34 mouse cellular contexts compared by ENCODE assay signal in the genomic region with DNA sequence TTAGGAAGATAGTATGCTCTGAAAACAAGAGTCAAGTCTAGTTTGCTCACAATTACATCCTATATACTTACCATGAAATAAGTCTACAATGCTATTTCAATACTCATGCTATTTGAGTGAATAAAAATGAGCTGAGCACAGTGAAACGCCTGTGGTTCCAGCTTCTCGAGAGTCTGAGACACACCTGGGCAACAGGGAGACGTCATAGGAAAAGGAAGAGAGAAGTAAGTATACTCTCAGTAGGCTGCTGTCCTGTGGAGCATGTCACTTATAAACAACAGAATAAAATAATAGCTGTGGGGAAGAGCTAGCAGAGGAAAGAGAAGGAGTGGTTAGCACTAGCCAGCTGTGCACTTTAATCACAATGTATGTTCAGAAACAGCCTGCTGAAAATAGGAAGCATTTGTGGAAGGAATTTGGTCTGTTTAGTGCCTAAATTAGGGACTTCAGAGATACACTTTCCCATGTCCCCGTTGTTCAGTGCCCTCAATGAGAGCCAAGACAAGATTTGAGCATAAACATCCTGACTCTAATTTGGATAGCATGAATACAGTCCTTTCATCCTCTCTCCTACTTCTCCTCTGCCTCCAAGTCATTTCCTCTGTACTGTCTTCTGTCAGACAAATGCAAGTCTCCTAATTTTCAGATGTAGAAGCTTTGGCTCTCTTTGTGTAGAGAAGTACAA. TPM values are rescaled to one million over a fixed set of nuclear protein-coding genes. Genes with fewer than 3 reads are reported as not detected.
DNase-seq lines count a peak whose midpoint lies in the region; ATAC-seq and TF ChIP-seq lines count a peak whose summit lies in the region.
"Had no signal": no experiment of that assay in that cellular context is flagged by ENCODE, and none has a peak within 500 bp of the region (broad histone marks: within the 10 kb centered on the region; RNA-seq: fewer than 3 reads in every experiment).

No protein-coding gene starts in this region.

- H3K4me1 ChIP-seq in liver, adult 2 months (ENCODE audit: control insufficient read depth, insufficient read depth, low read length) = no peaks in the 10 kb centered on the region
- peaks cover 5% of the 10 kb centered on the region for H3K4me1 ChIP-seq in liver, postnatal 0 days (ENCODE audit: insufficient read depth)
- H3K4me1 ChIP-seq in midbrain, embryonic 11.5 days (ENCODE audit: control insufficient read depth, insufficient read depth, low read length) = peaks cover 2% of the 10 kb centered on the region; the same call in 1 of the 2 replicates
- H3K4me1 ChIP-seq in midbrain, embryonic 14.5 days (ENCODE audit: control insufficient read depth, insufficient read depth, low read length) = 0 out of 2 replicates have a peak, but pooled peaks cover 2% of the 10 kb centered on the region
- peaks cover 3% of the 10 kb centered on the region for H3K4me1 ChIP-seq in intestine, embryonic 16.5 days (ENCODE audit: control insufficient read depth, insufficient read depth, low read length)
- H3K4me1 ChIP-seq in stomach, postnatal 0 days (replicated peaks; ENCODE audit: control insufficient read depth, insufficient read depth) = 0 out of 2 replicates have a peak, but pooled peaks cover 2% of the 10 kb centered on the region
- no peaks in the 10 kb centered on the region; the same call in 1 of the 2 replicates for H3K4me1 ChIP-seq in hindbrain, embryonic 14.5 days (replicated peaks; ENCODE audit: control insufficient read depth, insufficient read depth, low read length)

- no peak for ATAC-seq in liver, postnatal 0 days
- no peak for ATAC-seq in midbrain, embryonic 11.5 days (ENCODE audit: low FRiP score)
- no peak for ATAC-seq in midbrain, embryonic 14.5 days (ENCODE audit: low FRiP score, low TSS enrichment)
- no peak for ATAC-seq in intestine, embryonic 16.5 days
- ATAC-seq in stomach, postnatal 0 days (ENCODE audit: low FRiP score, low TSS enrichment) = no peak
- ATAC-seq in hindbrain, embryonic 14.5 days (ENCODE audit: low FRiP score) = no peak
- ATAC-seq: activated CD4-positive, CD25-positive, alpha-beta regulatory T cell, adult 4 months; hindbrain, postnatal 0 days; midbrain, embryonic 16.5 days had no signal

- TF ChIP-seq POLR2A in liver, adult 2 months (IDR thresholded peaks at IDR 0.05; ENCODE audit: extremely low read depth, insufficient read depth, low read length) = no peak

- WGBS in liver, adult 2 months = 75% methylated on average over 4 of the region's 4 CpGs
- 52% methylated on average over 4 of the region's 4 CpGs for WGBS in liver, postnatal 0 days (ENCODE audit: insufficient replicate concordance)
- WGBS in midbrain, embryonic 11.5 days = 80% methylated on average over 4 of the region's 4 CpGs
- WGBS in midbrain, embryonic 14.5 days = 76% methylated on average over 4 of the region's 4 CpGs
- WGBS in intestine, embryonic 16.5 days = 44% methylated on average over 4 of the region's 4 CpGs
- 29% methylated on average over 4 of the region's 4 CpGs for WGBS in stomach, postnatal 0 days
- 77% methylated on average over 4 of the region's 4 CpGs for WGBS in hindbrain, embryonic 14.5 days

- no peak overlapping the region for H3K4me2 ChIP-seq in liver, postnatal 0 days (ENCODE audit: low read depth, low read length)
- H3K4me2 ChIP-seq in midbrain, embryonic 11.5 days = no peak overlapping the region
- H3K4me2 ChIP-seq in midbrain, embryonic 14.5 days (ENCODE audit: low read length) = no peak overlapping the region
- H3K4me2 ChIP-seq in intestine, embryonic 16.5 days (ENCODE audit: low read depth, low read length) = no peak overlapping the region
- no peak overlapping the region for H3K4me2 ChIP-seq in stomach, postnatal 0 days (replicated peaks; ENCODE audit: low read depth)
- no peak overlapping the region for H3K4me2 ChIP-seq in hindbrain, embryonic 14.5 days (replicated peaks)
- H3K4me2 ChIP-seq: forebrain, embryonic 12.5 days; heart, embryonic 15.5 days; liver, embryonic 11.5 days; neural tube, embryonic 13.5 days had no signal

- no peak for TF ChIP-seq EP300 in liver, postnatal 0 days (IDR thresholded peaks at IDR 0.05; ENCODE audit: low read depth)
- TF ChIP-seq EP300 in stomach, postnatal 0 days (optimal IDR thresholded peaks at IDR 0.05) = no peak

- no peaks in the 10 kb centered on the region for H3K79me2 ChIP-seq in liver, adult 2 months (ENCODE audit: control insufficient read depth, insufficient read depth, low read length)

- H3K27ac ChIP-seq in liver, adult 2 months (replicated peaks; ENCODE audit: insufficient read depth, low read depth, low read length) = peak overlapping the region; percentile 38; the same call in 1 of the 2 replicates
- no peak overlapping the region for H3K27ac ChIP-seq in liver, postnatal 0 days (ENCODE audit: low read depth)
- H3K27ac ChIP-seq in midbrain, embryonic 11.5 days (ENCODE audit: low read depth, low read length) = no peak overlapping the region
- no peak overlapping the region for H3K27ac ChIP-seq in midbrain, embryonic 14.5 days (replicated peaks; ENCODE audit: low read depth, low read length)
- H3K27ac ChIP-seq in intestine, embryonic 16.5 days (ENCODE audit: low read length) = peak overlapping the region; percentile 49
- H3K27ac ChIP-seq in stomach, postnatal 0 days (replicated peaks) = 0 out of 2 replicates have a peak overlapping the region, but pooled peaks have one; percentile 20
- no peak overlapping the region for H3K27ac ChIP-seq in hindbrain, embryonic 14.5 days
- H3K27ac ChIP-seq: forebrain, embryonic 12.5 days; heart, adult 2 months; heart, embryonic 15.5 days; hindbrain, postnatal 0 days; layer of hippocampus, adult 2 months; neural tube, embryonic 13.5 days had no signal

- DNase-seq in liver, adult 2 months (ENCODE audit: extremely low read depth, low read depth, low spot score) = peak; percentile 52
- DNase-seq in liver, postnatal 0 days = no peak
- DNase-seq in midbrain, embryonic 11.5 days (ENCODE audit: low spot score, missing footprints) = peak; percentile 61
- DNase-seq in midbrain, embryonic 14.5 days = no peak
- DNase-seq in stomach, postnatal 0 days (ENCODE audit: low spot score) = no peak
- no peak for DNase-seq in cerebellum, adult 18-20 months
- no peak for DNase-seq in hindbrain, embryonic 14.5 days (ENCODE audit: low spot score)
- DNase-seq: adrenal gland, postnatal 10 days; B cell, adult 2 months; cerebellum, adult 8-10 months; gastrocnemius, postnatal 25 days; heart, adult 2 months; kidney, adult 8-10 months; kidney, postnatal 10 days; lung, adult 18-20 months; thymus, adult 2 months had no signal

- no peak overlapping the region for H3K9ac ChIP-seq in liver, adult 2 months (ENCODE audit: low read depth, low read length)
- no peak overlapping the region for H3K9ac ChIP-seq in liver, postnatal 0 days (replicated peaks)
- H3K9ac ChIP-seq in midbrain, embryonic 11.5 days (ENCODE audit: low read length) = no peak overlapping the region
- H3K9ac ChIP-seq in midbrain, embryonic 14.5 days (replicated peaks; ENCODE audit: low read length) = no peak overlapping the region
- H3K9ac ChIP-seq in intestine, embryonic 16.5 days (ENCODE audit: low read depth, low read length) = no peak overlapping the region
- H3K9ac ChIP-seq in stomach, postnatal 0 days (ENCODE audit: low read length) = no peak overlapping the region
- H3K9ac ChIP-seq in hindbrain, embryonic 14.5 days = no peak overlapping the region
- H3K9ac ChIP-seq: forebrain, embryonic 12.5 days; heart, embryonic 15.5 days; neural tube, embryonic 13.5 days had no signal

- H3K27me3 ChIP-seq in liver, adult 2 months (ENCODE audit: control insufficient read depth, insufficient read depth, low read length) = no peaks in the 10 kb centered on the region
- H3K27me3 ChIP-seq in liver, postnatal 0 days (ENCODE audit: insufficient read depth, low read length) = no peaks in the 10 kb centered on the region
- H3K27me3 ChIP-seq in midbrain, embryonic 11.5 days (ENCODE audit: control insufficient read depth, insufficient read depth, low read length) = no peaks in the 10 kb centered on the region
- H3K27me3 ChIP-seq in midbrain, embryonic 14.5 days (ENCODE audit: control insufficient read depth, insufficient read depth, low read length) = no peaks in the 10 kb centered on the region
- no peaks in the 10 kb centered on the region for H3K27me3 ChIP-seq in intestine, embryonic 16.5 days (replicated peaks; ENCODE audit: control insufficient read depth, insufficient read depth, low read length)
- H3K27me3 ChIP-seq in stomach, postnatal 0 days (ENCODE audit: control insufficient read depth, insufficient read depth, low read length) = no peaks in the 10 kb centered on the region
- H3K27me3 ChIP-seq in hindbrain, embryonic 14.5 days (ENCODE audit: control insufficient read depth, insufficient read depth, low read length) = no peaks in the 10 kb centered on the region
- H3K27me3 ChIP-seq: forebrain, embryonic 12.5 days; heart, embryonic 15.5 days; neural tube, embryonic 13.5 days had no signal

- H3K4me3 ChIP-seq in liver, adult 2 months (ENCODE audit: insufficient read depth, low read depth, low read length) = no peak overlapping the region
- H3K4me3 ChIP-seq in liver, postnatal 0 days (ENCODE audit: low read depth, low read length) = no peak overlapping the region
- no peak overlapping the region for H3K4me3 ChIP-seq in midbrain, embryonic 11.5 days (ENCODE audit: low read depth, low read length)
- H3K4me3 ChIP-seq in midbrain, embryonic 14.5 days (replicated peaks; ENCODE audit: low read depth, low read length) = no peak overlapping the region
- no peak overlapping the region for H3K4me3 ChIP-seq in intestine, embryonic 16.5 days (ENCODE audit: low read length)
- no peak overlapping the region for H3K4me3 ChIP-seq in stomach, postnatal 0 days (ENCODE audit: low read depth, low read length)
- H3K4me3 ChIP-seq in hindbrain, embryonic 14.5 days (replicated peaks; ENCODE audit: low read length) = no peak overlapping the region
- H3K4me3 ChIP-seq: erythroblast, embryonic 14.5 days; forebrain, embryonic 12.5 days; heart, adult 2 months; heart, embryonic 15.5 days; layer of hippocampus, adult 2 months; myocyte; neural tube, embryonic 13.5 days had no signal

- no peaks in the 10 kb centered on the region for H3K9me3 ChIP-seq in liver, postnatal 0 days (ENCODE audit: low read length)
- no peaks in the 10 kb centered on the region for H3K9me3 ChIP-seq in midbrain, embryonic 11.5 days (ENCODE audit: control insufficient read depth, low read length)
- H3K9me3 ChIP-seq in midbrain, embryonic 14.5 days (ENCODE audit: control insufficient read depth, low read length) = no peaks in the 10 kb centered on the region
- no peaks in the 10 kb centered on the region for H3K9me3 ChIP-seq in intestine, embryonic 16.5 days (ENCODE audit: control insufficient read depth, low read length)
- no peaks in the 10 kb centered on the region for H3K9me3 ChIP-seq in stomach, postnatal 0 days (ENCODE audit: control insufficient read depth, low read length)
- no peaks in the 10 kb centered on the region for H3K9me3 ChIP-seq in hindbrain, embryonic 14.5 days (ENCODE audit: control insufficient read depth, low read length)
- H3K9me3 ChIP-seq: forebrain, embryonic 12.5 days; heart, embryonic 15.5 days; neural tube, embryonic 13.5 days had no signal

- H3K36me3 ChIP-seq in liver, adult 2 months (ENCODE audit: control insufficient read depth, insufficient read depth, low read length) = no peaks in the 10 kb centered on the region
- no peaks in the 10 kb centered on the region for H3K36me3 ChIP-seq in liver, postnatal 0 days (replicated peaks; ENCODE audit: insufficient read depth, low read length)
- H3K36me3 ChIP-seq in midbrain, embryonic 11.5 days (ENCODE audit: control insufficient read depth, insufficient read depth, low read length) = no peaks in the 10 kb centered on the region
- H3K36me3 ChIP-seq in midbrain, embryonic 14.5 days (ENCODE audit: control insufficient read depth, insufficient read depth, low read length) = no peaks in the 10 kb centered on the region
- H3K36me3 ChIP-seq in intestine, embryonic 16.5 days (ENCODE audit: control insufficient read depth, insufficient read depth, low read length) = no peaks in the 10 kb centered on the region
- H3K36me3 ChIP-seq in stomach, postnatal 0 days (ENCODE audit: control insufficient read depth, insufficient read depth, low read length) = no peaks in the 10 kb centered on the region
- no peaks in the 10 kb centered on the region for H3K36me3 ChIP-seq in hindbrain, embryonic 14.5 days (replicated peaks; ENCODE audit: control insufficient read depth, insufficient read depth)
- H3K36me3 ChIP-seq: forebrain, embryonic 12.5 days; heart, embryonic 15.5 days; neural tube, embryonic 13.5 days had no signal

- TF ChIP-seq CTCF in liver, adult 2 months (IDR thresholded peaks at IDR 0.05; ENCODE audit: low read depth, low read length) = no peak
- TF ChIP-seq CTCF in liver, postnatal 0 days (IDR thresholded peaks at IDR 0.05; ENCODE audit: low read depth) = no peak
- no peak for TF ChIP-seq CTCF in stomach, postnatal 0 days (IDR thresholded peaks at IDR 0.05; ENCODE audit: low read depth)

RNA-seq across cellular contexts. Expression of a gene that starts 28.3 kb away (rescaled TPM):
- total RNA-seq in liver, adult 2 months (2014; rRNA removed) = 8.3 and 22.6 TPM in 2 replicates
- polyA plus RNA-seq in liver, adult 2 months (2012; rRNA removed) = 36.4 and 44.1 TPM in 2 replicates
- polyA plus RNA-seq in liver, postnatal 0 days (2015; fragmentation: Nextera tagmentation; extraction: Ambion mirVana) = 33.4 and 33.9 TPM in 2 replicates
- 37.9 and 41.6 TPM in 2 replicates for polyA plus RNA-seq in midbrain, embryonic 11.5 days (2014; fragmentation: Nextera tagmentation; extraction: Ambion mirVana)
- 15.6 and 16.4 TPM in 2 replicates for polyA plus RNA-seq in midbrain, embryonic 14.5 days (2014; fragmentation: Nextera tagmentation; extraction: Ambion mirVana)
- 66.9 and 71.9 TPM in 2 replicates for polyA plus RNA-seq in intestine, embryonic 16.5 days (2015; fragmentation: Nextera tagmentation; extraction: Ambion mirVana)
- 35.3 and 35.6 TPM in 2 replicates for polyA plus RNA-seq in stomach, postnatal 0 days (2015; fragmentation: Nextera tagmentation; extraction: Ambion mirVana)
- 23.4 and 24.0 TPM in 2 replicates for polyA plus RNA-seq in hindbrain, embryonic 14.5 days (2014; fragmentation: Nextera tagmentation; extraction: Ambion mirVana)

RNA-seq across cellular contexts. Expression of a gene that starts 28.4 kb away (rescaled TPM):
- total RNA-seq in liver, adult 2 months (2014; rRNA removed) = 17.2 and 20.2 TPM in 2 replicates
- 14.0 and 15.9 TPM in 2 replicates for polyA plus RNA-seq in liver, adult 2 months (2012; rRNA removed)
- polyA plus RNA-seq in liver, postnatal 0 days (2015; fragmentation: Nextera tagmentation; extraction: Ambion mirVana) = 23.7 and 24.5 TPM in 2 replicates
- 19.4 and 20.7 TPM in 2 replicates for polyA plus RNA-seq in midbrain, embryonic 11.5 days (2014; fragmentation: Nextera tagmentation; extraction: Ambion mirVana)
- polyA plus RNA-seq in midbrain, embryonic 14.5 days (2014; fragmentation: Nextera tagmentation; extraction: Ambion mirVana) = 10.0 and 10.3 TPM in 2 replicates
- polyA plus RNA-seq in intestine, embryonic 16.5 days (2015; fragmentation: Nextera tagmentation; extraction: Ambion mirVana) = 37.6 and 40.9 TPM in 2 replicates
- polyA plus RNA-seq in stomach, postnatal 0 days (2015; fragmentation: Nextera tagmentation; extraction: Ambion mirVana) = 36.8 and 38.6 TPM in 2 replicates
- 12.7 and 13.0 TPM in 2 replicates for polyA plus RNA-seq in hindbrain, embryonic 14.5 days (2014; fragmentation: Nextera tagmentation; extraction: Ambion mirVana)

RNA-seq across cellular contexts. Expression of a gene that starts 48.6 kb away (rescaled TPM):
- not detected in 2 replicates for total RNA-seq in liver, adult 2 months (2014; rRNA removed)
- polyA plus RNA-seq in liver, adult 2 months (2012; rRNA removed) = not detected in 2 replicates
- polyA plus RNA-seq in liver, postnatal 0 days (2015; fragmentation: Nextera tagmentation; extraction: Ambion mirVana) = 0.08 TPM in 1 of 2 replicates, not detected in the other
- not detected in 2 replicates for polyA plus RNA-seq in midbrain, embryonic 11.5 days (2014; fragmentation: Nextera tagmentation; extraction: Ambion mirVana)
- polyA plus RNA-seq in midbrain, embryonic 14.5 days (2014; fragmentation: Nextera tagmentation; extraction: Ambion mirVana) = not detected in 2 replicates
- polyA plus RNA-seq in intestine, embryonic 16.5 days (2015; fragmentation: Nextera tagmentation; extraction: Ambion mirVana) = 0.13 TPM in 1 of 2 replicates, not detected in the other
- polyA plus RNA-seq in stomach, postnatal 0 days (2015; fragmentation: Nextera tagmentation; extraction: Ambion mirVana) = 0.17 and 0.25 TPM in 2 replicates
- polyA plus RNA-seq in hindbrain, embryonic 14.5 days (2014; fragmentation: Nextera tagmentation; extraction: Ambion mirVana) = 0.70 TPM in 1 of 2 replicates, not detected in the other
- total RNA-seq: adrenal gland, postnatal 10 days; common myeloid progenitor, adult 5-6 weeks; gastrocnemius, postnatal 25 days; heart, adult 2 months; hematopoietic stem cell, adult 5-6 weeks; layer of hippocampus, postnatal 25 days; left cerebral cortex, postnatal 10 days; megakaryocyte-erythroid progenitor cell, adult 5-6 weeks; MEL had no signal
- polyA plus RNA-seq: erythroblast, embryonic 14.5 days; forebrain, embryonic 12.5 days had no signal

RNA-seq across cellular contexts. Expression of a gene that starts 56.4 kb away (rescaled TPM):
- not detected in 2 replicates for total RNA-seq in liver, adult 2 months (2014; rRNA removed)
- polyA plus RNA-seq in liver, adult 2 months (2012; rRNA removed) = 0.18 TPM in 1 of 2 replicates, not detected in the other
- not detected in 2 replicates for polyA plus RNA-seq in liver, postnatal 0 days (2015; fragmentation: Nextera tagmentation; extraction: Ambion mirVana)
- 0.20 TPM in 1 of 2 replicates, not detected in the other for polyA plus RNA-seq in midbrain, embryonic 11.5 days (2014; fragmentation: Nextera tagmentation; extraction: Ambion mirVana)
- not detected in 2 replicates for polyA plus RNA-seq in midbrain, embryonic 14.5 days (2014; fragmentation: Nextera tagmentation; extraction: Ambion mirVana)
- 0.33 and 0.61 TPM in 2 replicates for polyA plus RNA-seq in intestine, embryonic 16.5 days (2015; fragmentation: Nextera tagmentation; extraction: Ambion mirVana)
- polyA plus RNA-seq in stomach, postnatal 0 days (2015; fragmentation: Nextera tagmentation; extraction: Ambion mirVana) = 0.39 and 0.56 TPM in 2 replicates
- not detected in 2 replicates for polyA plus RNA-seq in hindbrain, embryonic 14.5 days (2014; fragmentation: Nextera tagmentation; extraction: Ambion mirVana)
- total RNA-seq: adrenal gland, postnatal 10 days; common myeloid progenitor, adult 5-6 weeks; gastrocnemius, postnatal 25 days; heart, adult 2 months; hematopoietic stem cell, adult 5-6 weeks; hindbrain, postnatal 0 days; layer of hippocampus, adult 2 months; layer of hippocampus, postnatal 25 days; left cerebral cortex, postnatal 10 days; megakaryocyte-erythroid progenitor cell, adult 5-6 weeks; MEL had no signal
- polyA plus RNA-seq: activated CD4-positive, CD25-positive, alpha-beta regulatory T cell, adult 4 months; forebrain, embryonic 12.5 days; heart, adult 2 months; heart, embryonic 15.5 days; limb, embryonic 11.5 days; liver, embryonic 11.5 days had no signal

Comparison
In these comparisons a context has a peak if more than half of its experiments do, and no peak if none do; other contexts are left out.
1. DNase-seq: peak in liver, adult 2 months (single experiment) and midbrain, embryonic 11.5 days (single experiment); none in liver, postnatal 0 days (single experiment), midbrain, embryonic 14.5 days (single experiment), stomach, postnatal 0 days (single experiment), cerebellum, adult 18-20 months (0 of 2) and hindbrain, embryonic 14.5 days (single experiment).
2. H3K27ac ChIP-seq: peak in liver, adult 2 months (single experiment), intestine, embryonic 16.5 days (single experiment) and stomach, postnatal 0 days (single experiment); none in liver, postnatal 0 days (single experiment), midbrain, embryonic 11.5 days (single experiment), midbrain, embryonic 14.5 days (single experiment) and hindbrain, embryonic 14.5 days (single experiment).